Mouse (Mus musculus): Measurements from ENCODE around the gene Hsp90ab1.

The Hsp90ab1 gene

GRCm38 (mm10) chr17:45556514-45557245, 16.4 kb downstream of the Hsp90ab1 start:
- no peak for DNase-seq

DNA sequence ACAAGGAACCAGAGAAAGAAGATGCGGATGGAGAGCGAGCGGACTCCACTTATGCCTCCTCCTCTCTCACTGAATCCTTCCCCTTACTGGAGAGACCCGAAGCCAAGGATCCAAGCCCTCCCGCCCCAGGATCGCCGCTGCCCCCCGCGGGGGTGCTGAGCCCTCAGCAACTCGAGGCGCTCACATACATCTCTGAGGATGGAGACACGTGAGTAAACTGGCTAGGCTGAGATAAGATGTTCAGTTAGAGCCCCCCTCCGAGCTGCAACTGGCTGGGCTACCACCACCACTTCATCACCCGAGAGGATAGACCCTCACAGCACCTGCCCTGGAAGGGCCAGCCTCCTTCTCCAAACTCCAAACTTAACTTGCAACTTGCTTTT, 17.0 kb downstream of the Hsp90ab1 start:
- DNase-seq: peak; percentile 32

DNA sequence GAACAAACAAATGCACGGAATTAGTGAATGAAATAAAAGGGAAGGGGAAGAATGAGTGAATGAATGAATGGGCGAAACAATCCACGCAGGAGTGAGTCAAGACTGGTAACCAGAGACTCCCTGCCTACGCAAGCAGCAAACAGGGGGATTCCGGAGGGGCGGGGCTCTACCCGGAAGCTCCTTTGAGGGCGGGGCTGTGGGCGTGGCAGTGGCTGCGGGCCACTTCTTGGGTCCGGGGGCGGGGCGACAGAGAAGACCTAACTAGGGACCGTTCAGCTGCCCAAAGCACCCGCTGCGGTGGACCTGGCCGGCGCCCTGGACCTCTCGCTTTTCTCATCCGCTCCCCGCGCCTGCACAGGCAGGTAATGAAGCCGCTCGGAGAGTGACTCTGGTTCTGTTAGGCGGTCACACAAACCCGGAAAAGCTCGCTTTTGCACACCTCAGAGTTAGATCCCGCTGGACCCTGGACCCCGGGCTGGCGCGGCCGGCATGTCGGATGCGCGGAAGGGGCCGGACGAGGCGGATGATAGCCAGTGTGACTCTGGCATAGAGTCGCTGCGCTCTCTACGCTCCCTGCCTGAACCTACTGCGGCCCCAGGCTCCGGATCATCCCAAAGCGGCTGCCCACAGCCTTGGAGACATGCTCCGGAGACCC, 17.5 kb downstream of the Hsp90ab1 start, which contains the start of gene Nfkbie:
TSS of gene Nfkbie (plus strand) at position 252 of the 655 bp plus-strand sequence.
- DNase-seq: peak; percentile 93

GRCm38 (mm10) chr17:45554420-45554819, 18.7 kb downstream of the Hsp90ab1 start:
- DNase-seq: peak; percentile 19

DNA sequence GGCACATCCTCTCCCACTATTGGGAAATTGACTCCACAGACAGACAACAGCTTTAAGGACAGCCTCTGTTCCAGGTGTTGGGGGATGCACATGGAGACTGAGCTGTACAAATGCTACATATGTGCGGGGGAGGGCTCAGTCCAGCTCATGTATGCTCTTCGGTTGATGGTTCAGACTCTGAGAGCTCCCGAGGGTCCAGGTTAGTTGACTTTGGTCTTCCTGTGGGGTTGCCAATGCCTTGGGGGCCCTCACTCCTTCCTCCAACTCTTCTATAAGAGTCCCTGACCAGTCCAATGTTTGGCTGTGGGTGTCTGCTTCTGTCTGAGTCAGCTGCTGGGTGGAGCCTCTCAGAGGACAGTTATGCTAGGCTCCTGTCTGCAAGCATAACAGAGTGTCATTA, 20.0 kb downstream of the Hsp90ab1 start:
- no peak for DNase-seq

GRCm38 (mm10) chr17:45551816-45552451, 21.1 kb downstream of the Hsp90ab1 start:
- peak; percentile 84 for DNase-seq

- no peak for DNase-seq
Measured at GRCm38 (mm10) chr17:45551249-45551796, 21.7 kb downstream of the Hsp90ab1 start.

GRCm38 (mm10) chr17:45550253-45550652, 22.8 kb downstream of the Hsp90ab1 start:
- peak; percentile 47 for DNase-seq

- DNase-seq: peak; percentile 78
Measured at GRCm38 (mm10) chr17:45549617-45550181, 23.4 kb downstream of the Hsp90ab1 start, which contains the start of gene Tmem151b. Gene Tmem151b, minus strand, starts transcription at chr17:45549677.

GRCm38 (mm10) chr17:45548541-45549512, 24.2 kb downstream of the Hsp90ab1 start:
- DNase-seq: peak; percentile 73

- peak; percentile 52 for DNase-seq
Measured at GRCm38 (mm10) chr17:45547461-45548190, 25.4 kb downstream of the Hsp90ab1 start.

DNA sequence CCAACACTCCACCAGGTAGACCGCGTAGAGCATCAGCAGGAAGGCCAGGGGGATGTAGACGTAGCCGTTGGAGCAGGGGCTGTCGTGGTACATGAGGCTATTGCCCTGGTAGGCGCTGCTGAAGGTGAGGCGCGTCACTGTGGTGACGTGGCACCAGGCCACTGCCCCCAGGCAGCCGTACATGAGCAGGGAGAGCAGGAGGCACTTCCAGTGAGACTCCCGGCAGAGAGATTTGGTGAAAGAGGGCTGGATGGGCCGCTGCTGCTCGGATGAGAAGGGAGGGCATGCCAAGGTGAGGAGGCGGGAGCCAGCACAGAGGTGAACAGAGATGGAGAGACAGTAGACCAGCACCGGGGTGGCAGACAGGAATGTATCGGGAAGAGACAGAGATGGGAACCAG, 26.1 kb downstream of the Hsp90ab1 start:
- peak; percentile 65 for DNase-seq

- DNase-seq: peak; percentile 51
Measured at GRCm38 (mm10) chr17:45545278-45545961, 27.7 kb downstream of the Hsp90ab1 start.

DNA sequence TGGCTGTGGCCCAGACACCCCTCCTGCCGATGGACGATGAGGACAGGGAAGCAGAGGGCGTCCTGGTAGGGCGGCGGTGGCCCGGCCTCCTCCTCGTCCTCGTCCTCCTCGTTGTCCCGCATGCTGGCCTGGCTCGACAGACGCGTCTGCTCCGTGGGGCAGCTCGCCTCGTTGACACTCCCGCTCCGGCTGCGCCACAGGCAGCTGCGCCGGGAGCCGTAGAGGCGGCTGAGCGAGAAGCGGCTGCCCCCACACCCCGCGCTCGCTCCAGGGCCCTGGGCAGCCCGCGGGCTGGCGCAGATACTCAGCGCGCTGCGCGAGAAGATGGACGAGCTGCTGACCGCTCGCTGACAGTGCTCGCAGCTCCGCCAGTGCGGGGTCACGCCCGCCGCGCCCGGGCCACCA, 28.2 kb downstream of the Hsp90ab1 start:
- peak; percentile 61 for DNase-seq

- DNase-seq: peak; percentile 60
Measured at GRCm38 (mm10) chr17:45544001-45544872, 28.8 kb downstream of the Hsp90ab1 start.

GRCm38 (mm10) chr17:45543115-45543514, 30.0 kb downstream of the Hsp90ab1 start:
- no peak for DNase-seq

- DNase-seq: peak; percentile 51
Measured at GRCm38 (mm10) chr17:45542705-45543104, 30.4 kb downstream of the Hsp90ab1 start.

GRCm38 (mm10) chr17:45542129-45542528, 30.9 kb downstream of the Hsp90ab1 start:
- no peak for DNase-seq

DNA sequence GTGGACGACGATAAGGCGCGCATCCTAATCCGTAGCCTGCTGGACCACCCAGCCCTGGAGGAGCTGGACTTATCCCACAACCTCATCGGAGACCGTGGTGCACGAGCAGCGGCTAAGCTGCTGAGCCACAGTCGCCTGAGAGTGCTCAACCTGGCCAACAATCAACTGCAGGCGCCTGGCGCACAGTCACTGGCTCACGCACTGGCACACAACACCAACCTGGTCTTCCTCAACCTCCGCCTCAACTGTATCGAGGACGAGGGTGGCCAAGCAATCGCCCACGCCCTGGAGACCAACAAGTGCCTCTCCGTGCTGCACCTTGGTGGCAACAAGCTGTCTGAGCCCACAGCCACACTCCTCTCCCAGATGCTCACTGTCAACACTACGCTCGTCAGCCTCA, 33.4 kb downstream of the Hsp90ab1 start:
- no peak for DNase-seq

All from cerebellum, adult 11 months (tissue).